Mouse (Mus musculus) limb, embryonic 10.5 days (tissue): ENCODE data around the gene Cdk5rap1. TPM values are rescaled to one million over a fixed set of nuclear protein-coding genes. Genes with fewer than 3 reads are reported as not detected.
"Not testable (repeated sequence)": the region's sequence is repeated elsewhere in the genome, so short reads cannot be mapped to it uniquely, and the experiment has no call there.

Experiments
- DNase-seq: peaks from one replicate; pipeline ENCODE4 v3.0.0-alpha.2; 2017; ENCODE audit warnings: low spot score
- H3K27ac ChIP-seq: fragments of 300-500 bp; sonication (generic); 2 replicates; pipeline ENCODE4 v1.5.1; 2016; ENCODE audit warnings: mild to moderate bottlenecking
- H3K27me3 ChIP-seq: fragments of 300-500 bp; sonication (generic); 2 replicates; pipeline ENCODE4 v1.6.1; 2016; ENCODE audit warnings: low read depth, mild to moderate bottlenecking; ENCODE audit not compliant: poor library complexity, severe bottlenecking
- H3K36me3 ChIP-seq: fragments of 300-500 bp; sonication (generic); 2 replicates; pipeline ENCODE4 v1.6.1; 2016; ENCODE audit warnings: mild to moderate bottlenecking, moderate library complexity
- H3K4me1 ChIP-seq: fragments of 300-500 bp; sonication (generic); 2 replicates; pipeline ENCODE4 v1.6.1; 2016
- H3K4me3 ChIP-seq: fragments of 300-500 bp; sonication (generic); 2 replicates; pipeline ENCODE4 v1.5.1; 2016; ENCODE audit warnings: mild to moderate bottlenecking, moderate library complexity
- H3K9me3 ChIP-seq: fragments of 300-500 bp; sonication (generic); replicated peaks from 2 replicates; pipeline ENCODE4 v1.6.1; 2016; ENCODE audit warnings: mild to moderate bottlenecking
- WGBS: fragments of 180-500 bp; shearing (Covaris S2); methylation state at CpG from one replicate; pipeline ENCODE4 v1.1.7; 2016; 5-methylcytosine and 5-hydroxymethylcytosine counted together
- polyA plus RNA-seq: library from polyadenylated mRNA; unstranded; fragments of >200 nt; fragmentation: Nextera tagmentation; extraction: Ambion mirVana; gene quantifications from 2 replicates; pipeline ENCODE4 v1.2.1, GENCODE M21; 2016

Cdk5rap1 gene
- polyA plus RNA-seq, 1 experiment from 2014 or later = 20.6 TPM

GRCm38 (mm10) chr2:154354000-154354425, 18.8 kb downstream of the Cdk5rap1 start:
- H3K4me1 ChIP-seq, H3K27me3 ChIP-seq, DNase-seq, H3K9me3 ChIP-seq: not testable (repeated sequence)
- Histone ChIP-seq H3K36me3 (peaks cover 30% of the 10 kb centered on the region), H3K27ac (peak overlapping the region; percentile 77), H3K4me3 (peak overlapping the region; percentile 46)
- WGBS = 71% methylated on average over 16 of the region's 19 CpGs

GRCm38 (mm10) chr2:154348152-154348551, 24.7 kb downstream of the Cdk5rap1 start:
- Histone ChIP-seq H3K36me3 (peaks cover 72% of the 10 kb centered on the region), H3K9me3 (no peaks in the 10 kb centered on the region), H3K27ac (no peak overlapping the region), H3K27me3 (no peaks in the 10 kb centered on the region), H3K4me1 (no peaks in the 10 kb centered on the region), H3K4me3 (no peak overlapping the region)
- WGBS = 94% methylated on average over 3 of the region's 3 CpGs
- DNase-seq = no peak

GRCm38 (mm10) chr2:154339356-154339755, 33.5 kb downstream of the Cdk5rap1 start:
- H3K4me3 ChIP-seq = no peak overlapping the region
- H3K27me3 ChIP-seq = no peaks in the 10 kb centered on the region
- 61% methylated on average over 2 of the region's 2 CpGs for WGBS
- no peak for DNase-seq
- H3K27ac ChIP-seq = no peak overlapping the region
- peaks cover 42% of the 10 kb centered on the region for H3K36me3 ChIP-seq
- H3K9me3 ChIP-seq = no peaks in the 10 kb centered on the region
- H3K4me1 ChIP-seq = no peaks in the 10 kb centered on the region

- no peaks in the 10 kb centered on the region for H3K4me1 ChIP-seq
- H3K27ac ChIP-seq = no peak overlapping the region
- H3K36me3 ChIP-seq = peaks cover 37% of the 10 kb centered on the region
- 67% methylated on average over 1 of the region's 1 CpGs for WGBS
- no peak for DNase-seq
- no peaks in the 10 kb centered on the region for H3K27me3 ChIP-seq
- H3K4me3 ChIP-seq = no peak overlapping the region
- H3K9me3 ChIP-seq = no peaks in the 10 kb centered on the region
Measured at GRCm38 (mm10) chr2:154338161-154338560, 34.6 kb downstream of the Cdk5rap1 start.

GRCm38 (mm10) chr2:154335572-154335971, 37.2 kb downstream of the Cdk5rap1 start:
- Histone ChIP-seq H3K27ac (no peak overlapping the region), H3K4me1 (no peaks in the 10 kb centered on the region), H3K4me3 (no peak overlapping the region), H3K9me3 (no peaks in the 10 kb centered on the region), H3K27me3 (no peaks in the 10 kb centered on the region), H3K36me3 (peaks cover 22% of the 10 kb centered on the region)
- no peak for DNase-seq
- WGBS = 92% methylated on average over 4 of the region's 4 CpGs

- no peaks in the 10 kb centered on the region for H3K9me3 ChIP-seq
- H3K27me3 ChIP-seq = no peaks in the 10 kb centered on the region
- H3K36me3 ChIP-seq = no peaks in the 10 kb centered on the region
- H3K4me3 ChIP-seq = no peak overlapping the region
- no peak for DNase-seq
- H3K27ac ChIP-seq = no peak overlapping the region
- 87% methylated on average over 3 of the region's 3 CpGs for WGBS
- H3K4me1 ChIP-seq = no peaks in the 10 kb centered on the region
Measured at GRCm38 (mm10) chr2:154326852-154327251, 46.0 kb downstream of the Cdk5rap1 start.

GRCm38 (mm10) chr2:154313771-154314170, 59.0 kb downstream of the Cdk5rap1 start:
- H3K9me3 ChIP-seq, H3K27ac ChIP-seq, H3K4me3 ChIP-seq, DNase-seq, H3K4me1 ChIP-seq, H3K36me3 ChIP-seq, H3K27me3 ChIP-seq: not testable (repeated sequence)
- 79% methylated on average over 5 of the region's 5 CpGs for WGBS

- not testable (repeated sequence) for H3K4me3 ChIP-seq, H3K27me3 ChIP-seq, H3K9me3 ChIP-seq, H3K36me3 ChIP-seq, H3K27ac ChIP-seq, H3K4me1 ChIP-seq, DNase-seq
- WGBS = 88% methylated on average over 4 of the region's 4 CpGs
Measured at GRCm38 (mm10) chr2:154306927-154307326, 65.9 kb downstream of the Cdk5rap1 start, which contains the start of gene Bpifb9b. Gene Bpifb9b, plus strand, starts transcription at chr2:154307227.

GRCm38 (mm10) chr2:154304604-154305003, 68.2 kb downstream of the Cdk5rap1 start:
- WGBS = 83% methylated on average over 1 of the region's 3 CpGs
- DNase-seq, H3K4me3 ChIP-seq: not testable (repeated sequence)

GRCm38 (mm10) chr2:154301763-154302162, 71.0 kb downstream of the Cdk5rap1 start:
- no peak for DNase-seq
- H3K4me3 ChIP-seq = no peak overlapping the region
- no peaks in the 10 kb centered on the region for H3K9me3 ChIP-seq
- no peaks in the 10 kb centered on the region for H3K4me1 ChIP-seq
- no peaks in the 10 kb centered on the region for H3K36me3 ChIP-seq
- no peak overlapping the region for H3K27ac ChIP-seq
- no peaks in the 10 kb centered on the region for H3K27me3 ChIP-seq
- WGBS = 82% methylated on average over 3 of the region's 3 CpGs

More at GRCm38 (mm10) chr2:154304604-154305003, 68.2 kb downstream of the Cdk5rap1 start:
- not testable (repeated sequence) for H3K36me3 ChIP-seq, H3K27me3 ChIP-seq, H3K9me3 ChIP-seq, H3K4me1 ChIP-seq, H3K27ac ChIP-seq

GRCm38 (mm10) chr2:154300496-154300895, 72.3 kb downstream of the Cdk5rap1 start:
- Histone ChIP-seq H3K4me3 (no peak overlapping the region), H3K27me3 (no peaks in the 10 kb centered on the region), H3K36me3 (no peaks in the 10 kb centered on the region), H3K9me3 (no peaks in the 10 kb centered on the region), H3K27ac (no peak overlapping the region), H3K4me1 (no peaks in the 10 kb centered on the region)
- 0% methylated on average over 1 of the region's 1 CpGs for WGBS
- DNase-seq = peak; percentile 86

GRCm38 (mm10) chr2:154294746-154295145, 78.1 kb downstream of the Cdk5rap1 start:
- peak overlapping the region; percentile 17; the same call in 1 of the 2 replicates for H3K4me3 ChIP-seq
- H3K36me3 ChIP-seq, H3K9me3 ChIP-seq, H3K27me3 ChIP-seq, H3K27ac ChIP-seq, H3K4me1 ChIP-seq: not testable (repeated sequence)
- 3% methylated on average over 10 of the region's 10 CpGs for WGBS
- DNase-seq = peak; percentile 65

- Histone ChIP-seq H3K4me1 (no peaks in the 10 kb centered on the region), H3K27ac (no peak overlapping the region), H3K27me3 (no peaks in the 10 kb centered on the region), H3K9me3 (no peaks in the 10 kb centered on the region), H3K36me3 (no peaks in the 10 kb centered on the region), H3K4me3 (no peak overlapping the region)
- WGBS = 85% methylated on average over 1 of the region's 1 CpGs
- DNase-seq = no peak
Measured at GRCm38 (mm10) chr2:154292833-154293232, 80.0 kb downstream of the Cdk5rap1 start.

GRCm38 (mm10) chr2:154291866-154292265, 80.9 kb downstream of the Cdk5rap1 start:
- DNase-seq, H3K9me3 ChIP-seq, H3K4me3 ChIP-seq, H3K4me1 ChIP-seq, H3K27ac ChIP-seq, H3K27me3 ChIP-seq, H3K36me3 ChIP-seq: not testable (repeated sequence)
- 89% methylated on average over 3 of the region's 3 CpGs for WGBS
